Mouse (Mus musculus) testis, adult 2 months (tissue): ENCODE data around the gene Ezr.

ENCODE experiments used
- CTCF ChIP-seq: fragments of 200-500 bp; IDR thresholded peaks from 2 replicates; pipeline ENCODE4 v1.5.1; 2012; ENCODE audit warnings: low read depth, mild to moderate bottlenecking, inconsistent platforms, low read length, moderate library complexity; ENCODE audit not compliant: control insufficient read depth, insufficient read depth, insufficient replicate concordance
- POLR2A ChIP-seq: fragments of 200-500 bp; IDR thresholded peaks from 2 replicates; pipeline ENCODE4 v1.6.1; 2012; ENCODE audit warnings: low read depth, mild to moderate bottlenecking, inconsistent platforms, low read length, moderate library complexity; ENCODE audit not compliant: control insufficient read depth

DNA sequence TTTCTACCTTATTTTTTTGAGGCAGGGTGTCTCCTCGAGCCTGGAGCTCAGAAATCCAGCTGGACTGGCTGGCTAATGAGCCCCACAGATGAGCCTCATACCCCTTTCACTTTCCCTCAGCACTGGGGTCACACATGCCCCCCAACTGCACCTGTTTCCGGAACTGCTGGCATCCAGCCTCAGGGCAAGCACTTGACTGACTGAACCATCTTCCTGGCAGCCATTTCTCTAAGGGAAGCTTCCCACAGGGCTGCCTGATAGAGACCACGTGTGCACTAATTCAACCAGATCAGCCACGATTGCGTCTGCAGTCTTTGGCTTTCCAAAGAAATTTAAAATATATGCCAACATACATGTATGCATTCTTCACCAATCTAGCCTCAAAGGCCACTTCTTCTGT, 37.1 kb downstream of the Ezr start:
- TF ChIP-seq CTCF (no peak), POLR2A (no peak)
